In the genomic region with DNA sequence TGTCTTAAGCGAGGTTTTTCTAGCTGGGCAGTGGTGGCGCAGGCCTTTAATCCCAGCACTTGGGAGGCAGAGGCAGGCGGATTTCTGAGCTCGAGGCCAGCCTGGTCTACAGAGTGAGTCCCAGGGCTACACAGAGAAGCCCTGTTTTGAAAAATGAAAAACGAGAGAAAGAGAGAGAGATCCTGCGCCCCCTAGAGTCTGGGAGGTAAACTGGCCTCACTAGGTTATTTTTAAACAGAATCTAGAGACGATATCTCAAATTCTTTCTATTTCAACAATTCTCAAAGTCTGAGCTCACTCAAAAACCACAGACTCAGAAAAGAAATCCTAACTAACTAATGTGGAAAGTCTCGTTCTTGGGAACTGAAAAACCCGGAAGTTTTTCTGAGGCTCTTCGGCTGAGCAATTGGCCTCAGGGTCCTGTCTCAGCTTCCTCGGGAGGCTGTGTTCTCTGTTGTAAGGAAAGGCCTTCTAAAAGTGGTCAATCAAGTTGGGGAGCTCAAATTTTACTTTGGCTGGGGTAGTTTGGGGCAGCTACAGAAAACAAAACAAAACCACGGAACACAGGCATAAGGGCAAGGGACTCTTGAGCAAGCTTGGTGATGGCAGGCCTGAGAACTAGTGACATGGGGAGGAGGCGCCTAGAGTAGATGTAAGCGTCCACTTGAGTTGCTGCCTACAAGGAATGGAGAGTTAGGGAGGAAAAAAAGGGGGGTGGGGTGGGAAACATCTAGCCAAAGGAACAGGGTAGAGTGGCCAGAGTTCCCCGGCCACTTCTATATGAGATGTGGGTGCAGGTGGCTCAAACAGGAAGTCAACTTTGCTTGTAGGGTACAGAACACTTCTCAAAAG, we compare ENCODE assay signal across 8 mouse cellular contexts. TPM values are rescaled to one million over a fixed set of nuclear protein-coding genes. Genes with fewer than 3 reads are reported as not detected.
DNase-seq lines count a peak whose midpoint lies in the region; ATAC-seq lines count a peak whose summit lies in the region.

No protein-coding gene starts in this region.

- H3K27ac ChIP-seq in heart, embryonic 13.5 days (replicated peaks) = no peak overlapping the region
- no peak overlapping the region for H3K27ac ChIP-seq in heart, embryonic 11.5 days (ENCODE audit: low read depth, low read length)
- no peak overlapping the region for H3K27ac ChIP-seq in forebrain, embryonic 15.5 days (replicated peaks)

- peaks cover 17% of the 10 kb centered on the region for H3K27me3 ChIP-seq in heart, embryonic 13.5 days (replicated peaks)
- H3K27me3 ChIP-seq in heart, embryonic 11.5 days (ENCODE audit: control insufficient read depth, insufficient read depth, low read length) = peaks cover 10% of the 10 kb centered on the region
- H3K27me3 ChIP-seq in forebrain, embryonic 15.5 days = no peaks in the 10 kb centered on the region

- H3K4me3 ChIP-seq in heart, embryonic 13.5 days = peak overlapping the region; percentile 69; the same call in 1 of the 2 replicates
- H3K4me3 ChIP-seq in heart, embryonic 11.5 days (ENCODE audit: low read depth, low read length) = no peak overlapping the region
- H3K4me3 ChIP-seq in forebrain, embryonic 15.5 days = no peak overlapping the region

- H3K4me2 ChIP-seq in heart, embryonic 13.5 days = 0 out of 2 replicates have a peak overlapping the region, but pooled peaks have one; percentile 100
- no peak overlapping the region; the same call in 1 of the 2 replicates for H3K4me2 ChIP-seq in heart, embryonic 11.5 days
- peak overlapping the region; percentile 99; the same call in 1 of the 2 replicates for H3K4me2 ChIP-seq in forebrain, embryonic 15.5 days (replicated peaks)

- ATAC-seq in heart, embryonic 13.5 days (ENCODE audit: extremely low read depth, insufficient number of reproducible peaks, low FRiP score, low TSS enrichment) = no peak
- no peak for ATAC-seq in heart, embryonic 11.5 days (replicated peaks; ENCODE audit: insufficient number of reproducible peaks, low FRiP score, low TSS enrichment)
- no peak for ATAC-seq in forebrain, embryonic 15.5 days (replicated peaks)

- H3K9me3 ChIP-seq in heart, embryonic 13.5 days = no peaks in the 10 kb centered on the region
- H3K9me3 ChIP-seq in heart, embryonic 11.5 days (replicated peaks; ENCODE audit: control insufficient read depth, low read length) = no peaks in the 10 kb centered on the region
- H3K9me3 ChIP-seq in forebrain, embryonic 15.5 days = no peaks in the 10 kb centered on the region

- H3K4me1 ChIP-seq in heart, embryonic 13.5 days = peaks cover 42% of the 10 kb centered on the region
- H3K4me1 ChIP-seq in heart, embryonic 11.5 days (ENCODE audit: control insufficient read depth, insufficient read depth, low read length) = peaks cover 22% of the 10 kb centered on the region
- peaks cover 25% of the 10 kb centered on the region for H3K4me1 ChIP-seq in forebrain, embryonic 15.5 days

- H3K36me3 ChIP-seq in heart, embryonic 13.5 days = no peaks in the 10 kb centered on the region
- no peaks in the 10 kb centered on the region for H3K36me3 ChIP-seq in heart, embryonic 11.5 days (ENCODE audit: control insufficient read depth, insufficient read depth, low read length)
- H3K36me3 ChIP-seq in forebrain, embryonic 15.5 days = no peaks in the 10 kb centered on the region

- 72% methylated on average over 15 of the region's 15 CpGs for WGBS in heart, embryonic 13.5 days
- WGBS in heart, embryonic 11.5 days (ENCODE audit: insufficient replicate concordance) = 78% methylated on average over 15 of the region's 15 CpGs
- 86% methylated on average over 15 of the region's 15 CpGs for WGBS in forebrain, embryonic 15.5 days

- H3K9ac ChIP-seq in heart, embryonic 13.5 days = no peak overlapping the region
- no peak overlapping the region for H3K9ac ChIP-seq in heart, embryonic 11.5 days (ENCODE audit: low read depth, low read length)
- no peak overlapping the region for H3K9ac ChIP-seq in forebrain, embryonic 15.5 days (replicated peaks)

- peak; percentile 79 for DNase-seq in CD4-positive, CD25-positive, alpha-beta regulatory T cell, adult 2 months (ENCODE audit: low read depth, low spot score)
- peak; percentile 67 for DNase-seq in lung, postnatal 36 days
- no peak for DNase-seq in right cerebral cortex, postnatal 25 days
- DNase-seq in frontal cortex, postnatal 25 days (ENCODE audit: low spot score in 2 of 2) = no peak
- no peak for DNase-seq in frontal cortex, postnatal 14 days (ENCODE audit: low spot score in 2 of 2)

RNA-seq across cellular contexts. Expression of a gene that starts 8.0 kb away (rescaled TPM):
- polyA plus RNA-seq in heart, embryonic 13.5 days (2015; fragmentation: Nextera tagmentation; extraction: Ambion mirVana) = 6.5 and 6.7 TPM in 2 replicates
- polyA plus RNA-seq in heart, embryonic 11.5 days (2014; fragmentation: Nextera tagmentation; extraction: Ambion mirVana) = 4.6 TPM in 2 replicates
- polyA plus RNA-seq in forebrain, embryonic 15.5 days (2015; fragmentation: Nextera tagmentation; extraction: Ambion mirVana) = 12.5 and 14.9 TPM in 2 replicates

RNA-seq across cellular contexts. Expression of a gene that starts 17.4 kb away (rescaled TPM):
- polyA plus RNA-seq in heart, embryonic 13.5 days (2015; fragmentation: Nextera tagmentation; extraction: Ambion mirVana) = 1.4 and 1.6 TPM in 2 replicates
- polyA plus RNA-seq in heart, embryonic 11.5 days (2014; fragmentation: Nextera tagmentation; extraction: Ambion mirVana) = 1.7 and 1.9 TPM in 2 replicates
- polyA plus RNA-seq in forebrain, embryonic 15.5 days (2015; fragmentation: Nextera tagmentation; extraction: Ambion mirVana) = 4.0 and 6.7 TPM in 2 replicates

Comparison
In these comparisons a context has a peak if more than half of its experiments do, and no peak if none do; other contexts are left out.
1. DNase-seq: peak in CD4-positive, CD25-positive, alpha-beta regulatory T cell, adult 2 months (single experiment) and lung, postnatal 36 days (single experiment); none in right cerebral cortex, postnatal 25 days (single experiment), frontal cortex, postnatal 25 days (0 of 2) and frontal cortex, postnatal 14 days (0 of 2).